Mouse (Mus musculus) cerebellum, adult 2 months (tissue): ENCODE measurements around the gene Cenpl. TPM values are rescaled to one million over a fixed set of nuclear protein-coding genes. Genes with fewer than 3 reads are reported as not detected.

Source experiments
- DNase-seq, 2 experiments: peaks; one replicate each; pipeline ENCODE4 v3.0.0; 2021
- H3K27ac ChIP-seq: fragments of 200-500 bp; 2 replicates; pipeline ENCODE4 v1.5.1; 2012; ENCODE audit warnings: low read length, control low read depth, inconsistent platforms; ENCODE audit not compliant: insufficient read depth
- H3K27me3 ChIP-seq: fragments of 200-500 bp; 2 replicates; pipeline ENCODE4 v1.6.1; 2012; ENCODE audit warnings: inconsistent platforms, mild to moderate bottlenecking, low read length, moderate library complexity; ENCODE audit not compliant: control insufficient read depth, insufficient read depth
- H3K4me1 ChIP-seq: fragments of 200-500 bp; 2 replicates; pipeline ENCODE4 v1.6.1; 2011; ENCODE audit warnings: low read length; ENCODE audit not compliant: control insufficient read depth, insufficient read depth
- H3K4me3 ChIP-seq: fragments of 200-500 bp; replicated peaks from 2 replicates; pipeline ENCODE3; 2011; ENCODE audit warnings: mild to moderate bottlenecking, low read depth, low read length, control low read depth; ENCODE audit not compliant: insufficient read depth
- CTCF ChIP-seq: fragments of 200-500 bp; IDR thresholded peaks from 2 replicates; pipeline ENCODE4 v1.5.1; 2011; ENCODE audit warnings: low read depth, mild to moderate bottlenecking, control low read depth, low read length, moderate library complexity, borderline replicate concordance; ENCODE audit not compliant: insufficient read depth
- POLR2A ChIP-seq: fragments of 200-500 bp; IDR thresholded peaks from 2 replicates; pipeline ENCODE4 v1.6.1; 2011; ENCODE audit warnings: low read length, control low read depth, borderline replicate concordance; ENCODE audit not compliant: insufficient read depth
- WGBS: fragments of 180-500 bp; shearing (Covaris S2); methylation state at CpG from one replicate; pipeline ENCODE4 v1.1.7; 2018; 5-methylcytosine and 5-hydroxymethylcytosine counted together
- polyA plus RNA-seq: library from polyadenylated mRNA; depleted of rRNA; stranded (reverse); fragments of >200 nt; gene quantifications from 2 replicates; pipeline ENCODE4 v1.2.3, GENCODE M21; 2012

The Cenpl gene
- polyA plus RNA-seq, 1 experiment, result 1.9 TPM

- Histone ChIP-seq H3K4me1 (peaks cover 4% of the 10 kb centered on the region; the same call in 1 of the 2 replicates), H3K27me3 (no peaks in the 10 kb centered on the region; the same call in 1 of the 2 replicates)
These were observed 31.4 kb upstream of the Cenpl start for GRCm38 (mm10) chr1:161038968-161039721.

GRCm38 (mm10) chr1:161039741-161040425, 30.6 kb upstream of the Cenpl start:
- DNase-seq, result no peak
- WGBS, result 30% methylated on average over 3 of the region's 3 CpGs
- Histone ChIP-seq H3K4me3 (no peak overlapping the region), H3K27ac (no peak overlapping the region), H3K27me3 (no peaks in the 10 kb centered on the region; the same call in 1 of the 2 replicates), H3K4me1 (peaks cover 4% of the 10 kb centered on the region; the same call in 1 of the 2 replicates)
- TF ChIP-seq CTCF (no peak), POLR2A (no peak)

More at GRCm38 (mm10) chr1:161038968-161039721, 31.4 kb upstream of the Cenpl start:
- DNase-seq, result no peak
- Histone ChIP-seq H3K27ac (no peak overlapping the region), H3K4me3 (no peak overlapping the region)
- TF ChIP-seq CTCF, result no peak
- TF ChIP-seq POLR2A, result no peak
- WGBS, result 19% methylated on average over 3 of the region's 3 CpGs

GRCm38 (mm10) chr1:161040426-161040770, 30.1 kb upstream of the Cenpl start:
- H3K4me3 ChIP-seq, result no peak overlapping the region
- peaks cover 4% of the 10 kb centered on the region; the same call in 1 of the 2 replicates for H3K4me1 ChIP-seq
- WGBS, result 53% methylated on average over 1 of the region's 1 CpGs
- no peak for DNase-seq
- H3K27ac ChIP-seq, result no peak overlapping the region
- H3K27me3 ChIP-seq, result no peaks in the 10 kb centered on the region; the same call in 1 of the 2 replicates
- TF ChIP-seq CTCF, result no peak
- TF ChIP-seq POLR2A, result no peak

GRCm38 (mm10) chr1:161040855-161041254, 29.7 kb upstream of the Cenpl start:
- Histone ChIP-seq H3K27me3 (no peaks in the 10 kb centered on the region; the same call in 1 of the 2 replicates), H3K4me3 (no peak overlapping the region), H3K4me1 (peaks cover 4% of the 10 kb centered on the region; the same call in 1 of the 2 replicates), H3K27ac (no peak overlapping the region)
- DNase-seq, result no peak
- TF ChIP-seq POLR2A (no peak), CTCF (no peak)

GRCm38 (mm10) chr1:161041261-161042020, 29.1 kb upstream of the Cenpl start:
- WGBS, result 87% methylated on average over 7 of the region's 7 CpGs
- DNase-seq, result no peak
- H3K27me3 ChIP-seq, result no peaks in the 10 kb centered on the region; the same call in 1 of the 2 replicates
- no peak overlapping the region for H3K27ac ChIP-seq
- H3K4me1 ChIP-seq, result peaks cover 4% of the 10 kb centered on the region; the same call in 1 of the 2 replicates
- TF ChIP-seq CTCF (no peak), POLR2A (no peak)
- H3K4me3 ChIP-seq, result no peak overlapping the region

- no peaks in the 10 kb centered on the region; the same call in 1 of the 2 replicates for H3K27me3 ChIP-seq
- TF ChIP-seq POLR2A (no peak), CTCF (no peak)
- WGBS, result 89% methylated on average over 3 of the region's 3 CpGs
- no peak overlapping the region for H3K4me3 ChIP-seq
- H3K4me1 ChIP-seq, result no peaks in the 10 kb centered on the region
- no peak for DNase-seq
- no peak overlapping the region for H3K27ac ChIP-seq
These were observed 23.5 kb upstream of the Cenpl start for GRCm38 (mm10) chr1:161046972-161047371.

GRCm38 (mm10) chr1:161057164-161057563, 13.3 kb upstream of the Cenpl start:
- WGBS, result 95% methylated on average over 1 of the region's 1 CpGs
- no peaks in the 10 kb centered on the region for H3K27me3 ChIP-seq
- H3K4me3 ChIP-seq, result no peak overlapping the region
- no peak for TF ChIP-seq POLR2A
- TF ChIP-seq CTCF, result no peak
- H3K4me1 ChIP-seq, result no peaks in the 10 kb centered on the region
- H3K27ac ChIP-seq, result no peak overlapping the region
- no peak for DNase-seq

GRCm38 (mm10) chr1:161063351-161063750, 7.2 kb upstream of the Cenpl start:
- no peak for TF ChIP-seq CTCF
- no peak for TF ChIP-seq POLR2A
- H3K27ac ChIP-seq, result no peak overlapping the region
- DNase-seq, result no peak
- H3K4me3 ChIP-seq, result no peak overlapping the region
- no peaks in the 10 kb centered on the region for H3K4me1 ChIP-seq
- H3K27me3 ChIP-seq, result no peaks in the 10 kb centered on the region
- 59% methylated on average over 1 of the region's 1 CpGs for WGBS
